Mouse (Mus musculus) MEL (cell line): ENCODE data around the gene Myh2.

Experiments used
- CTCF ChIP-seq, 3 experiments: IDR thresholded peaks in 2 of 3; conservative IDR thresholded peaks in 1 of 3; 2 replicates each; pipeline ENCODE4 v1.5.1; 2011 to 2012; ENCODE audit warnings: low read length in 3 of 3, low read depth in 2 of 3, mild to moderate bottlenecking in 2 of 3, improper control_type of control experiment in 1 of 3, inconsistent platforms in 1 of 3, mixed read lengths in 1 of 3, moderate library complexity in 1 of 3; ENCODE audit not compliant: control insufficient read depth in 1 of 3, insufficient read depth in 1 of 3, poor library complexity in 1 of 3, severe bottlenecking in 1 of 3
- EP300 ChIP-seq, 2 experiments: IDR thresholded peaks; 2 replicates each; pipeline ENCODE4 v1.6.1; 2011; ENCODE audit warnings: improper control_type of control experiment in 2 of 2, low read length in 2 of 2, low read depth in 1 of 2, mild to moderate bottlenecking in 1 of 2
- GABPA ChIP-seq: IDR thresholded peaks from 2 replicates; pipeline ENCODE4 v1.6.1; 2012; ENCODE audit warnings: low read depth, mild to moderate bottlenecking, inconsistent platforms, low read length, improper control_type of control experiment, moderate library complexity
- GATA1 ChIP-seq: IDR thresholded peaks from 2 replicates; pipeline ENCODE4 v1.6.1; 2011; ENCODE audit warnings: low read depth, low read length, improper control_type of control experiment
- KAT2A ChIP-seq: conservative IDR thresholded peaks from 2 replicates; pipeline ENCODE4 v1.6.1; 2012; ENCODE audit warnings: low read depth, low read length, improper control_type of control experiment, inconsistent platforms
- MAFK ChIP-seq: IDR thresholded peaks from 2 replicates; pipeline ENCODE4 v1.6.1; 2011; ENCODE audit warnings: low read depth, mild to moderate bottlenecking, low read length, improper control_type of control experiment, borderline replicate concordance
- POLR2A ChIP-seq, 2 experiments: IDR thresholded peaks; 2 replicates each; pipeline ENCODE4 v1.6.1; 2011 to 2012; ENCODE audit warnings: low read length in 2 of 2, mild to moderate bottlenecking in 2 of 2, control low read depth in 1 of 2, improper control_type of control experiment in 1 of 2, low read depth in 1 of 2, moderate library complexity in 1 of 2; ENCODE audit not compliant: control insufficient read depth in 1 of 2, insufficient read depth in 1 of 2, poor library complexity in 1 of 2
- ZC3H11A ChIP-seq: IDR thresholded peaks from 2 replicates; pipeline ENCODE4 v1.6.1; 2012; ENCODE audit warnings: low read depth, mild to moderate bottlenecking, inconsistent platforms, low read length, improper control_type of control experiment
- ZNF384 ChIP-seq: IDR thresholded peaks from 2 replicates; pipeline ENCODE4 v1.6.1; 2012; ENCODE audit warnings: low read depth, mild to moderate bottlenecking, inconsistent platforms, low read length, improper control_type of control experiment

- no peak for TF ChIP-seq CTCF (IDR thresholded peaks at IDR 0.05 in 2 of 3, conservative IDR thresholded peaks at IDR 0.05 in 1 of 3; ENCODE audit: control insufficient read depth in 1 of 3, insufficient read depth in 1 of 3, low read depth in 2 of 3, low read length in 3 of 3, poor library complexity in 1 of 3, severe bottlenecking in 1 of 3)
- TF ChIP-seq EP300 (IDR thresholded peaks at IDR 0.05; ENCODE audit: low read depth in 1 of 2, low read length in 2 of 2): no peak
- TF ChIP-seq GATA1: no peak
- no peak for TF ChIP-seq KAT2A
- no peak for TF ChIP-seq ZNF384
- TF ChIP-seq MAFK: no peak
- TF ChIP-seq POLR2A (IDR thresholded peaks at IDR 0.05; ENCODE audit: control insufficient read depth in 1 of 2, insufficient read depth in 1 of 2, low read depth in 1 of 2, low read length in 2 of 2, poor library complexity in 1 of 2): no peak
- no peak for TF ChIP-seq ZC3H11A
- no peak for TF ChIP-seq GABPA
These were observed 19.7 kb upstream of the Myh2 start for GRCm38 (mm10) chr11:67151159-67151558.
